Mouse (Mus musculus) layer of hippocampus, adult 18-20 months (tissue): ENCODE data around the gene Hoxc10. TPM values are rescaled to one million over a fixed set of nuclear protein-coding genes. Genes with fewer than 3 reads are reported as not detected.

Experiments
- DNase-seq, 2 experiments: peaks; one replicate each; pipeline ENCODE4 v3.0.0; 2022; ENCODE audit warnings: low spot score in 2 of 2
- microRNA-seq, 2 experiments: library from miRNA; unstranded; fragments of <30 nt; microRNA quantifications; one replicate each; pipeline ENCODE4 v1.2.0; 2021
- total RNA-seq, 2 experiments: library from RNA; stranded (reverse); gene quantifications; 2 replicates each; pipeline ENCODE4 v1.2.3; 2021

The Hoxc10 gene
- total RNA-seq, 2 experiments from 2014 or later, result not detected

GRCm38 (mm10) chr15:103010112-103010846 lies 43.7 kb downstream of the Hoxc10 start:
- no peak for DNase-seq

GRCm38 (mm10) chr15:103010847-103011555 lies 44.4 kb downstream of the Hoxc10 start:
- DNase-seq, result no peak

GRCm38 (mm10) chr15:103011928-103012486 lies 45.4 kb downstream of the Hoxc10 start:
- DNase-seq, result no peak

GRCm38 (mm10) chr15:103013238-103013984 lies 46.8 kb downstream of the Hoxc10 start:
- peak in 1 of 2 experiments; percentile 57 for DNase-seq

- DNase-seq, result no peak
Observed at GRCm38 (mm10) chr15:103014166-103015008, 47.8 kb downstream of the Hoxc10 start.

- DNase-seq, result no peak
Observed at GRCm38 (mm10) chr15:103015009-103015399, 48.4 kb downstream of the Hoxc10 start.

GRCm38 (mm10) chr15:103015406-103016166 lies 49.0 kb downstream of the Hoxc10 start:
- DNase-seq, result no peak

GRCm38 (mm10) chr15:103018636-103019035 lies 52.0 kb downstream of the Hoxc10 start, which contains the start of gene Hoxc4:
Gene Hoxc4, plus strand, starts transcription at chr15:103018934.
- DNase-seq, result no peak

- DNase-seq, result no peak
Observed at GRCm38 (mm10) chr15:103020899-103021418, 54.4 kb downstream of the Hoxc10 start.

Small RNAs within 50 kb of the gene (microRNA-seq; reads per million reads assigned to microRNA genes)
- gene Mir196a-2, result 0.49 to 2.7 reads per million in 2 experiments
- gene Mir615, result 2.5 to 2.9 reads per million in 2 experiments

Other genes starting within 250 kb of the Hoxc10 start
- 10 to 100 TPM; 86.9 to 92.4 TPM for gene Calcoco1, start 244.6 kb upstream of the Hoxc10 start, total RNA-seq
- gene Hoxc13, start 45.7 kb upstream of the Hoxc10 start, total RNA-seq, result not detected
- not detected for gene Hoxc12, start 30.0 kb upstream of the Hoxc10 start, total RNA-seq
- gene Hoxc11, start 12.4 kb upstream of the Hoxc10 start, total RNA-seq, result not detected
- gene Hoxc5, start 647 bp downstream of the Hoxc10 start, total RNA-seq, result not detected
- gene Hoxc9, start 9.6 kb downstream of the Hoxc10 start, total RNA-seq, result not detected
- not detected for gene Hoxc8, start 23.8 kb downstream of the Hoxc10 start, total RNA-seq
- not detected for gene Hoxc6, start 31.5 kb downstream of the Hoxc10 start, total RNA-seq
- gene Hoxc4, start 52.1 kb downstream of the Hoxc10 start, total RNA-seq, result not detected
- 10 to 100 TPM; 18.3 to 19.9 TPM for gene Smug1, start 200.3 kb downstream of the Hoxc10 start, total RNA-seq